Mouse (Mus musculus) gastrocnemius, postnatal 4 days (tissue): Measurements from ENCODE around the gene Eid2b. TPM values are rescaled to one million over a fixed set of nuclear protein-coding genes. Genes with fewer than 3 reads are reported as not detected.
"Not testable (repeated sequence)": the region's sequence is repeated elsewhere in the genome, so short reads cannot be mapped to it uniquely, and the experiment has no call there.

Experiments used
- DNase-seq, 2 experiments: peaks; one replicate each; pipeline ENCODE4 v3.0.0; 2021 to 2022; ENCODE audit warnings: low spot score in 2 of 2, mixed read lengths in 2 of 2
- long read RNA-seq, 2 experiments: library from polyadenylated mRNA; stranded (forward); transcript quantifications; one replicate each; pipeline ENCODE4 v2.0.0; 2021
- total RNA-seq, 2 experiments: library from RNA; stranded (reverse); gene quantifications; 2 replicates each; pipeline ENCODE4 v1.2.3; 2021

Gene Eid2b
- 10 to 100 TPM; 10.7 to 12.0 TPM for total RNA-seq
- long read RNA-seq, experiment 1, transcript Eid2b-201 (1 exons, 1,751 nt), result major isoform, 15 of 15 reads
- long read RNA-seq, experiment 1, partial matches to known transcripts, result 0 of 15 reads
- long read RNA-seq, experiment 1, other reads (novel, unspliced or antisense), result 0 of 15 reads
- long read RNA-seq, experiment 2, transcript Eid2b-201 (1 exons, 1,751 nt), result major isoform, 24 of 24 reads
- long read RNA-seq, experiment 2, partial matches to known transcripts, result 0 of 24 reads
- long read RNA-seq, experiment 2, other reads (novel, unspliced or antisense), result 0 of 24 reads

DNA sequence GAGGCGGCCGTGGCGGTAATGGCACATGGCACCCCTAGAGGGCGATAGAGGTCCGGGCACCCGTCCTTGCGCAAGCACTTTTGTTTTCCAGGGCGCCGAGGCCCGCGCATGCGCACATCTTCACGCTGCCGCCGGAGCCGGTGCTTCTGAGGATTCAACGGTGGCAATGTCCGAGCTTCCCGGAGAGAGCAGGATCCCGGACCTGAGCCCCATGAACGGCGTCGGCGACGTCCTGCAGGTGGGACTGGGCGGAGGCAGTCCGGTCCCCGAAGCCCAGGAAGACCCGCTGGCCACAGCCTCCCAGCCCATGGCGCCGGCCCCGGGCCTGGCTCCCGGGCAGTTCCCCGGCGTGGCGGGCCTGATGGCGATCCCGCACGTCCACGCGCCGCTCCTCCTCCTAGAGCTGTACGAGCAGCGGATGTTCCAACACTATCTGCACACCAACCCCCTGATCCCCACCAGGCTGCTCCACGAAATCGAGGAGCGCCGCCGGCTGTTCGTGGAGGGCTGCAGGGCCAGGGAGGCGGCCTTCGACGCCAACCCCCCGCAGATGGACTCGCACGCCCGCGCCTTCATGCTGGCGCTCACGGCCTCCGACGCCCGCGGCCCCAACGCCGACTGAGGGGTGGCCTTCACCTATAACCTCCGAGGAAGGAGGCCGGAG lies at the start of gene Eid2b:
Gene Eid2b (plus strand): TSS at position 125 of the 664 bp plus-strand sequence.
- DNase-seq, result peak; percentile 97 to 98

DNA sequence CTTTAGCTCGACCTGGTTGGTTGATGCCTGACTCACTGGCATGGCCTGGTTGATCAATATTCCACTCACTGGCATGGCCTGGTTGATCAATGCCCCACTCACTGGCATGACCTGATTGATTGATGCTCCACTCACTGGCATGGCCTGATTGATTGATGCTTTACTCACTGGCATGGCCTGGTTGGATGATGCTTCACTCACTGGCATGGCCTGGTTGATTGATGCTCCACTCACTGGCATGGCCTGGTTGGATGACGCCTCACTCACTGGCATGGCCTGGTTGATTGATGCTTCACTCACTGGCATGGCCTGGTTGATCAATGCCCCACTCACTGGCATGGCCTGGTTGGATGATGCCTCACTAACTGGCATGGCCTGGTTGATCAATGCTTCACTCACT lies 33.6 kb upstream of the Eid2b start:
- DNase-seq, result not testable (repeated sequence)

DNA sequence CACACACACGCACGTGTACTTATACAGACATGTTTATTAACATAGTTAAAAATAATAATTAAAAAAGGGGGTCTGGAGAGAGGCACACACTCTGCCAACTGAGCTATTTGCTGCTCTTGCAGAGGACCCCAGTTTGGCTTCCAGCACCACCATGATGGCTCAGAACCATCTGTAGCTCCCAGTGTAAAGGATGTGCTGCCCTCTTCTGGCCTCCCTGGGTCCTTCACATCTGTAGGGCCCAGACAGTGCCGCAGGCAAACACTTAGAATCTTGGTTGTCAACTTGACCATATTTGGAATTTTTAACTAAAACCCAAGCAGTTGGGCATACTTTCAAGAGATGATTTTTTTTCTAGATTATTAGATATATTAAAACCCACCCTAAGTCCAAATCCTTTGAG lies 28.6 kb upstream of the Eid2b start:
- no peak for DNase-seq

DNA sequence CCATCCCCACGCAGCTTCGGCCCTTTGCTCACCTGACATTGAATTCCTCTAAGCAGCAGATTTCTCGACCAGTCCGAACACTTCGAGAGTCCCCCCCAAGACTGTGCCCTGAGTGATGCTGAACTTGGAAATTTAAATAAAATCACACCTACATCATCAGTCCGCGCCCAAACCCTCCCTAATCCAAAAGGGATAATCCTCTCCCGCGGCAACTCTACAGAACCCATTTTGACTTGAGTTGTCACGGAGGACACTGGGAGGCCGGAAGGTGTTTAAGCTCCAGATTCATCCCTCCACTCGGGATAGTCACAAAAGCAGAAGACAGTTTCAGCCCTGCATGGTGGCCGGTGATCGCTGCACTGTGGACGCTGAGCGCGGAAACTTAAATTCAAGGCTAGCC lies 25.6 kb upstream of the Eid2b start:
- DNase-seq, result no peak

DNA sequence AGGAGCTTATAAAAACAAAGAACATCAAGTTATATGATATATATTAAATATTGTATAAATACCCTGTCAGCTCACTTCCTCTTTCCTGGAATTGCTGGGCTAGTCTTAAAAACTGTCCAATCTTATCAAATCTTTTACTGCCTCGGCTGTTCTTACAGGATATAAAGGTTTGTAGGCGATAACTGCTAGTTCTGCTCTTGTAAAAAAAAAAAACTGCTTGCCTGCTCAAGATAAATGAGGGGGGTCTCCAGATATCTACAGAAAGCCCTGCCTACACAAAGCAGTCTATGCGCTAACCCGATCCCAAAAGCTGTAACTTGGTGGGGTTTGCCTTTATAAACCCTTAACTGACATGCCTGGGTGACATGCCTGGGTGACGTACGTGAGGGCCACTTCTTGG lies 22.9 kb upstream of the Eid2b start:
- no peak for DNase-seq

DNA sequence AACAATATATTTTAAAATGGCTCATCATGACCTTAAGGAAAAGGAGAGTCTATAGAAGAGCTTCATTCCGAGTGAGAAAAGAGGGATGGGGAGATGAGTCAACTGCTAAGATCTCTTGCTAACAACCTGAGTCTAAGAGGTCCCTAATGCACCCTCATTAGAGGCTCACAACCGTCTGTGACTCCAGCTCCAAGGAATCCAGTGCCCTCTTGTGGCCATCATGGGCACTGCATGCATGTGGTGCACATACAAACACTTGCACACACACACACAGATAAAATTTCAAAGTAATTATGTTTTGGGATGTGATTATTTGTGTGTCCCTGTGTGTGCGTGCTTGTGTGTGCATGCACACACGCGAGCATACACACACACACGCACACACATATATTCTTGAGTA lies 22.1 kb upstream of the Eid2b start:
- no peak for DNase-seq

DNA sequence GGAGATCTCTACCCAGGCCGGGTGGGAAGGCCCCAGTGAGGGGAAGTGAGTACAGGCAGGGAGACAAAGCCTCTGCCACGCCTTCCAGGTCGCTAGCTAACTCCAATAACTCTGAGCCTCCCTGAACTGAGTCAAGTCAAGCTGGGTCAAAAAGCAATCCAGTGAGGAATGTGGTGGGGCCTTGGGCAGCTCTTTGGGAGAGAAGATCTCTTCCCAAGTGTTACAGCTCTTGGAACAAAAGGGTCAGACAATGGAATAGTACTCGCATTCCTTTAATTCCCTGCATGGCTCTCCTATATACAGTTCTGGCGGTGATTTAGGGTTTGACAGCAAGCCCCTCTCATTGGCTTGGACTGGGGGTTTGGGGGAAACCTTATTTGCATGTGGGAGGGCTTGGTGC lies 14.7 kb upstream of the Eid2b start:
- no peak for DNase-seq

DNA sequence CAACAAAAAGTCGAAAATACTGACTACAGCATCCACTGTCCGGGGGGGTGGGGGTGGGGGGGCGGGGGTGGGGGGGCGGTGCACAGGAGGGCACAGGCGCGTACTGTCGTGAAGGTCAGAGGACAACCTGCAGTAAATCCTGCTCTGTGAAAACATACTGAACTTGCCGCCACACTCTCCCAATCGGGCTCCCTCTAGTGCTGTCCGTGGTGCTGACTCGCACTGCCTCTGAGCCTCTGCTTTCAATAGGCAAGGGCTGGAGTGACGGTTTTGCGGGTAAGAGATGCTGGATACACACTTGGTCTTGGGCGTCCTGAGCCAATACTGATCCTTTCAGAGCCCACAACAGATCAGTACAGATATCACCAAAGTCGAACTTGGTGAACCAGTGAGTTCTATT lies 13.8 kb upstream of the Eid2b start:
- DNase-seq, result peak; percentile 50 to 74

DNA sequence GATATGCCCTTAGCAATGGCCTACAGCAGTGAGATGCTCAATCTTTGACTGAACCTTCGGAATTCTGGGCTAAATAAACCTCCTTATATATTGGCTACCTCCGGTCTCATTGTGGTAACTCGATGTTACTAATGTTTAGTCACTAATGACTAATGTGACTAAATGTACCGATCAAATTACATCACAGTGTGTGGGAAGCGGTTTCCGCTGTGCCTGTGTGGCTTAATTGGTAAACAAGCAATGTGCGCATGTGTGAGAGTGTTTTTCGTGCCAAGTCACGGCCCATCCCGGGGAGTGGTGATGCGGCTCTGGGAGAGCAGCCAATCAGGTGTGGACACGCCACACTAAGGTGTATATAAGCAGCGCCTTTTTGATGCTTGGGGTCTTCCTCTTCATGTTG lies 12.1 kb upstream of the Eid2b start:
- DNase-seq, result no peak

DNA sequence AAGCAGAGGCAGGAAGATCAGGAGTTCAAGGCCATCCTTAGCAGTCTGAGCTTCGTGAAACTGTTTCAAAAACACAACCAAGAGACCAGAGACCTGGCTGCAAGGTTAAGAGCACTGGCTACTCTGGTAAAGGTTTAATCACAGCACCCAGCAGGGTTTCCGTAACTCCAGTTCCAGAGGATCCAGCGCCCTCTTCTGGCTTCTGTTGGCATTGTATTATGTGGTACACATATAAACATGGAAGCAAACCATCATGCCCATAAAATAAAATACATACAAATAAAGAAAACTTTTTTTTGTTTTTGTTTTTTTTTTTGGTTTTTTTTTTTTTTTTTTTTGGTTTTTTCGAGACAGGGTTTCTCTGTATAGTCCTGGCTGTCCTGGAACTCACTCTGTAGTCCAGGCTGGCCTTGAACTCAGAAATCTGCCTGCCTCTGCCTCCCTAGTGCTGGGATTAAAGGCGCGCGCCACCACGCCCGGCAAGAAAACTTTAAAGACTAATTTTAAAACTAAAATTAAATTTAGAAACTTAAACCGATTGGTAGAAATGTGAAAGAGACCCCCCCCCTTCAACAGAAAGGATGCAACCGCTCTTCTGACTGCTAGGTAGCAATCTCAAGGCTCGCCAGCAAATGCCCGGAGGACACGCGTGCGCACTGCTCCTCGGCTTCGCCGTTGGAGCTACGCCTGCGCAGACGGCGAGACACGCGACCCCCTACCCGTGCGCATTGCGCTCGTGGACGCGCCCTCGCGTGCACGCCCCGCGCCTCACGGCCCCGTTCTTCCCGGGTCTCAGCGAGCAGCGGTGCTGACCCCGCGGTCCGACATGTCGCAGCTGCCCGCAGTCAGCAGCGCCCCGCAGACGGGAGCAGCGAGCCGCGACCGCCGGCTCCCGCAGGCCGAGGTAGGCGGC lies 10.2 kb upstream of the Eid2b start, which contains the start of gene Eid2:
Gene Eid2 (plus strand): TSS at position 753 of the 913 bp plus-strand sequence.
- peak; percentile 58 to 82 for DNase-seq

DNA sequence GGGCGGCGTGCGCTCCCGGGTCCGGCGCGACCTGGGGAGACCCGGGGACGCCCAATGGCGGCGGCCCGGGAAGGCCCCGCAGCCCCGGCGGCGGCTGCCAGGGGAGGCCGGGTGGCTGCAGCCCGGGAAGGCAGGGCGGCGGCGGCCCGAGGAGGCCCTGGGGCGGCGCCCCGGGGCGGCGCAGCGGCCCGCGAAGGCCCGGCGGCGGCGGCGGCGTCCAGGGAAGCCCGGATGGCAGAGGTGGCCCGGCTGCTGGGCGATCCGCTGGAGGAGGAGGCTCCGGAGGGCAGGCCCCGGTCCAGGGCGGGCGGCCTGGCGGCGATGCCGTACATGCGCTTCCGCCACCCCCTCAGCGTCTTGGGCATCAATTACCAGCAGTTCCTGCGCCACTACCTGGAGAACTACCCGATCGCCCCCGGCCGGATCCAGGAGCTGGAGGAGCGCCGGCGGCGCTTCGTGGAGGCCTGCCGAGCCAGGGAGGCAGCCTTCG lies 9.5 kb upstream of the Eid2b start:
- DNase-seq, result peak in 1 of 2 experiments; percentile 61

DNA sequence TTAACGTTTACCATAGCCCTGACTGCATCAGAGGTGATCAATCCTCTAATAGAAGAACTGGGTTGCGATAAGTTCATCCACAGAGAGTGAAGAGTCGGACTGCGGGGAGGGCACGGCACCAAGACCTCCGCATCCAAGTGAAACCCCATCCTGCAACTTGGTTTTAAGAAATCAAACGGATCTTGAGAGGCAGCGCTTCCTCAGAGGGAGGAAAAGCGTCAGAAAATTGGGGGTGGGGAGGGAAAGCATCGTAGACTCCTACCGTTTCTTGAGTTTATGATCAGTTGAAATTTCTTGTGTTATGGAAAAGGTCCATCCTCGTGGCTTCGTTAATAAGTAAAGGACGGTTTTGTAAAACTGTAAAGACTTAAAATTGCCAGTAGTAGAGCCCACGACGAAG lies 9.0 kb upstream of the Eid2b start:
- DNase-seq, result no peak

DNA sequence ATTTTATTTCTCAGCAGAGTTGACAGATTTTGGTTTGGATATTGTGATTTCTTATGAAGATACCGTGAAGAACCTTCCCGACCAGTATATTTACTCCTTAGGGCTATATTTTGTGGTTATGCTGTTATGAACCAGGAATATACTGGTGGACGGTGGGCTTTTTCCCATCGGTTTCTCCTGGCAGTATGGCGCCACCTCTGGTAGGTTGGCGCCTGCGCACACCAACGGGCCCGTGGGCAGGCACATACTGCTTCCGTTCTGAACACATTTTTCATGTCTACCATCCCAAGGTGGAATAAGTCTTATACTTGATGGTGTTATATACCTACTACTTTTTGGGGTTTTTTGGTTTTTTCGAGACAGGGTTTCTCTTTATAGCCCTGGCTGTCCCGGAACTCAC lies 8.2 kb upstream of the Eid2b start:
- DNase-seq, result no peak

DNA sequence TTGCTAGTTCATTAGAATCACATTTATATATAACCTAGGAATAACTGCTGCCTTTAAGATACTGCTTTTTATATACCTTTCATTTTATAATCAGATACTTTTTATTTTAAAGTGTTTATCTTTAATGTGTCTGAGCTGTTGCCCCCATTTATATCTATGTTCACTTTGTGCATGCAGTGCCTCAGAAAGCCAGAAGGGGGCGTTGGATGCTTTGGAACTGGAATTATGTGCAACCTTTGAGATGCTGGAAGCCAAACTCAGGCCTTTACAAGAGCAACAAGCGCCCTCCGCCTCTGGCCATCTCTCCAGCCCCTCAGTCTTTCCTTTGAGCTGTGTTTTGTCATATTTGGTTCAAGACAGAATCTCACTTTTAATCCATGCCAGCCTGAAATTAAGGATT lies 5.8 kb upstream of the Eid2b start:
- DNase-seq, result no peak

DNA sequence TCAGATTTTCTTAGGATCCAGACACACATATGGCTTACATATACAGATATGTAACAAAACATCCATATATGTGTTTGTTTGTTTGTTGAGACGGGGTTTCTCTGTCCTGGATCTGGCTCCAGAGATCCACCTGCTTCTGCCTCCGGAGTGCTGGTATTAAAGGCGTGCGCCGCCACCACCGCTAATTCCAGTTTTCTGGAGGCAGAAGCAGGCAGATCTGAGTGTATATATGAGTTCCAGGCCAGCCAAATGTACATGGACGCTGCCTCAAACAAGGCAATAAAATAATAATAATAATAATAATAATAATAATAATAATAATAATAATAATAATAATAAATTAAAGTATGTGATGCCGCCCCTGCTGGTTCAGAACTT lies 313 bp upstream of the Eid2b start:
- DNase-seq, result no peak

DNA sequence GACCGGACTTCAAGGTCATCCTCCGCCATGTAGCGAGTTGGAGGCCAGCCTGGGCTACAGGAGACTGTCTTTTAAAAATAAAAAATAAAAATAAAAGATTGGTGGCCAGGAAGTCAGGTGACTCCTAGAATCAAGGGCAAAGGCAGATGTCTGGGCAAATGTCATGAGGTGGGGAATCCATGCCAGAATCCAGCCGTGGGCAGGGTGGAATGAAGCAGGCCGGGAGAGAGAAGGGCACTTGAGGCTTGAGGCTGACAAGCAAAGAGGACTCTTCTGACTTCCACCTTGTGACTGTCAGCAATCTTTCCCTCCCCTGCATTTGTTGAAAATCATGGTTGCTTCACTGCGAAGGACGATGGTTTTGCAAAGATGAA lies 727 bp downstream of the Eid2b start:
- DNase-seq, result no peak

DNA sequence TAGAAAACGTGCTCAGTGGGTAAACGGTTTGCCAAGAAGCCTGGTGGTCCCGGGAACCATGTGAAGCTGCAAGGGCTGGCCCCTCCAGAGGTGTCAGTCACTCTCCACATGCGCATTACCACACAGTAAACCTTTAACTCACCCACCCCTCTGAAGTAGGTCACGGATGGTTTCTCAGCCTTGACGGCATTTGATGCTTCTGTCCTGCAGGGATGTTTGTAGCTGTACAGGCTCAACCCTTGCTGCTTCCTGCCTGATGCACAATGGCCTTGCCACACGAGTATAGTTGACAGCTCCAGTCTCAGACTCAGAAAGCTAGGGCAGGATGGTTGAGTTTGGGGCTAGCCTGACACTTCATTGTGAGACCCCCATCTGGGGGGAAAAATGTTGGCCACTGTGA lies 3.1 kb downstream of the Eid2b start:
- DNase-seq, result no peak

DNA sequence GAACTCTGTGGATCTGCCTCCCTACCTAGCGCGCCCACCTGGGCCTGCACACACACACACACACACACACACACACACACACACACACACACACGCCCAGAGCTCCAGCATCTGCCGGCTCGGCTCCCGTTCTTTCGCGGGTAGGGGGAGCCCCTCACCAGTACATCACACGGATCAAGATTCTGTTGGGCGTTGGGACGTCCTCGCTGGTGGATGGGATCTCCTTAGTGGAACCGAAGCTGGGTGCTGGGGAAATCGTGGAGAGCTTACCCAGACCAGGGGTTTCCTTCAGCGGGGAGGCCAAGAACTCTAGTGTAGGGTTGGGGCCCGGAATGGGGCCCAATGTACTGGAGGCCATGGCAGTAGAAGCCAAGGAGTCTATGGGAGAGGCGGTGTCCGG lies 12.6 kb downstream of the Eid2b start:
- DNase-seq, result no peak

DNA sequence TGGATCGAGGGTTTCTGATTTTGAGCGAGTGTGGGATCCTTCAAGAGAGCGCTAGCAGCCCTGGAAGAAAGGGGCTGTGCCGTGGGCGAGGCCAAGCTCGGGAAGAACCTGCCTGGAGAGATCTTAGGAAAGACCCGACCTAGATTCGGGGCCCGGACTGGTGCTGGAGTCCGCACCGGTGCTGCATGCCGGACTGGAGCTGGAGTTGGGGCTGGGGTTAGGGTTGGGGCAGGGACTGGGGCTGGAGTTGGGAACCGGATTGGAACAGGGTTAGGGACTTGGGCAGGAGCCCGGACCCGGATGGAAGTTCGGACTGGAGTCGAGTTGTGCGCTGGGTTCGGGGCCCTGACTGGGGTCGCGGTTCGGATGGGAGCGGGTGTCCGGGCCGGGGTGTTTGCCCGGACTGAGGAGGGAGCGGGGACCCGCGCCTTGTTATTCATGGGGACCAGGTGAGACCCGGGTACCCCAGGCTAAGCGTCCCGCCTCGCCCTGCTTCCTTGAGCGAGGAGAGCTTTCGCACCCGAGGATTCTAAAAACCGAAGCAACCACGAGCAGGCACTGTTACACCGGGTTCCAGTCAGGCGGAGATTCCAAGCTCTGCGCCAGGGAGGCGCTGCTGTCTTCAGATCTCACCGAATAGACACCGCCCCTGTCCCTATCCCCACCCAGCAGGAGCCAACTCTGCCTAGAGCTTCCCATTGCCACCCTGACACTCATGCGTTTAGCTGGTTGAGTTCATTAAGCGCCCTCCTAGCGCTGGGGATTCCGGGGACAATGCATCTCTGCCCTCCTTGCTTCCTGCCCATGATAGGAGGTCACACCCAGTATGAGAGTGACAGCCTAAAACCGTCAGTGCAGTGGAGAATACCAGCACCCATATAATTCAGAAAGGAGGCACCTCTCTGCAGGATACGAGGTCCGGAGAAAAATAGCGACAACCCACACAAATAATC lies 13.4 kb downstream of the Eid2b start, which contains the start of gene Selenov:
Gene Selenov (minus strand): TSS at position 549 of the 953 bp plus-strand sequence.
- DNase-seq, result peak in 1 of 2 experiments; percentile 29

DNA sequence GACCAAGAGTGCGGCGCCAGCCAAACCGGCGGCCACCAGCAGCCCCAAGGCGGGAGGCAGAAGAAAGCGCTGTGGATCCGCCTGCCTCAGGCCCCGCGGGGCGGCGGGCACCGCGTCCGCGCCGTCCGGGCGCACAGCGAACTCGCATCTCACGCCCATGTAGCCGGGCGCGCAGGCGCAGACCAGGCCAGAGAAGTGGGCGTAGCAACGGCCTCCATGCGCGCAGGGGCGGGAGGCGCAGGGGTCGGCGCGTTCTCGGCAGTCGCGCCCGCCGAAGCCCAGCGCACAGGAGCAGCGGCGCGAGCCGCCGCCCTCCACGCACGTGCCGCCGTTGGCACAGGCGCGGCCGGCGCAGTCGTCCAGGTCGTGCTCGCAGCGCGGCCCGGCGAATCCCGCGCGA lies 16.9 kb downstream of the Eid2b start:
- DNase-seq, result peak; percentile 54 to 66
